ENCODE assay signal across 8 mouse cellular contexts in the genomic region with DNA sequence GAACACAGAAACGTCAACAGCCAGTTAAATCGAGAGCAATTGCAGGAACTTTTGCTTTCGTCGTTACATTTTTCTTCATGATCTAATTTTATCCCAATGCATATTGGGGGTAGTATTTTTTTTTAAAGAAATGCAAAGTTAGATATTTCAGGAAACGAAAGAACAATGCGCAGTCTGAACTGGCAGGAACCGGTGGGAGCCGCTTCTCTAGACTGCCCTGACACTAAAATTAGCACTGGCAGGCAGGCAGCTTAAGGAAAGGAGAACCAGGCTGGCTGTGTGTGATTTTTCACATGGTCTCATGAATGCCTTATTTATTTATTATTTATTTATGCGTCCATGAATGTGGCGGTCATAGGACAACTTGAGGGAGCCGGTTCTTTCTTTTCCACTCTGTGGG. TPM values are rescaled to one million over a fixed set of nuclear protein-coding genes. Genes with fewer than 3 reads are reported as not detected.
DNase-seq lines count a peak whose midpoint lies in the region; ATAC-seq and TF ChIP-seq lines count a peak whose summit lies in the region.

No protein-coding gene starts in this region.

- WGBS in embryonic facial prominence, embryonic 14.5 days = 79% methylated on average over 11 of the region's 11 CpGs
- WGBS in embryonic facial prominence, embryonic 10.5 days = 88% methylated on average over 11 of the region's 11 CpGs
- 83% methylated on average over 11 of the region's 11 CpGs for WGBS in midbrain, postnatal 0 days
- WGBS in midbrain, embryonic 10.5 days = 93% methylated on average over 11 of the region's 11 CpGs

- ATAC-seq in embryonic facial prominence, embryonic 14.5 days (ENCODE audit: low read depth) = no peak
- no peak for ATAC-seq in midbrain, postnatal 0 days (ENCODE audit: low FRiP score)
- ATAC-seq in cerebellum, adult (ENCODE audit: insufficient number of reproducible peaks, low FRiP score, low TSS enrichment) = no peak

- H3K9ac ChIP-seq in embryonic facial prominence, embryonic 14.5 days (ENCODE audit: low read depth, low read length) = no peak overlapping the region
- no peak overlapping the region for H3K9ac ChIP-seq in midbrain, postnatal 0 days (replicated peaks; ENCODE audit: low read length, poor library complexity, severe bottlenecking)

- H3K27ac ChIP-seq in embryonic facial prominence, embryonic 14.5 days (replicated peaks; ENCODE audit: low read depth, low read length) = peak overlapping the region; percentile 44
- H3K27ac ChIP-seq in embryonic facial prominence, embryonic 10.5 days (replicated peaks) = no peak overlapping the region
- no peak overlapping the region for H3K27ac ChIP-seq in midbrain, postnatal 0 days (ENCODE audit: low read depth, low read length)
- H3K27ac ChIP-seq in midbrain, embryonic 10.5 days (replicated peaks) = no peak overlapping the region

- H3K4me1 ChIP-seq in embryonic facial prominence, embryonic 14.5 days (ENCODE audit: control insufficient read depth, insufficient read depth, low read length) = peaks cover 3% of the 10 kb centered on the region; the same call in 1 of the 2 replicates
- H3K4me1 ChIP-seq in embryonic facial prominence, embryonic 10.5 days = peaks cover 14% of the 10 kb centered on the region
- H3K4me1 ChIP-seq in midbrain, postnatal 0 days (ENCODE audit: insufficient read depth, low read length) = no peaks in the 10 kb centered on the region
- H3K4me1 ChIP-seq in midbrain, embryonic 10.5 days = 0 out of 2 replicates have a peak, but pooled peaks cover 5% of the 10 kb centered on the region

- no peak for TF ChIP-seq CTCF in midbrain, postnatal 0 days (IDR thresholded peaks at IDR 0.05)

- no peak overlapping the region for H3K4me3 ChIP-seq in embryonic facial prominence, embryonic 14.5 days (ENCODE audit: low read depth, low read length)
- no peak overlapping the region for H3K4me3 ChIP-seq in embryonic facial prominence, embryonic 10.5 days
- H3K4me3 ChIP-seq in midbrain, postnatal 0 days (ENCODE audit: low read depth, low read length) = no peak overlapping the region
- no peak overlapping the region for H3K4me3 ChIP-seq in midbrain, embryonic 10.5 days

- H3K9me3 ChIP-seq in embryonic facial prominence, embryonic 14.5 days (ENCODE audit: control insufficient read depth, low read length) = peaks cover 8% of the 10 kb centered on the region; the same call in 1 of the 2 replicates
- peaks cover 8% of the 10 kb centered on the region; the same call in 1 of the 2 replicates for H3K9me3 ChIP-seq in embryonic facial prominence, embryonic 10.5 days
- H3K9me3 ChIP-seq in midbrain, postnatal 0 days (ENCODE audit: low read length) = no peaks in the 10 kb centered on the region
- peaks cover 7% of the 10 kb centered on the region; the same call in 1 of the 2 replicates for H3K9me3 ChIP-seq in midbrain, embryonic 10.5 days (replicated peaks)

- DNase-seq in embryonic facial prominence, embryonic 14.5 days (ENCODE audit: low spot score) = peak; percentile 53
- no peak for DNase-seq in embryonic facial prominence, embryonic 10.5 days (ENCODE audit: low spot score)
- DNase-seq in midbrain, postnatal 0 days (ENCODE audit: low spot score) = peak; percentile 13
- DNase-seq in midbrain, embryonic 10.5 days (ENCODE audit: low spot score) = no peak
- peak; percentile 60 for DNase-seq in kidney, postnatal 14 days
- peak; percentile 50 for DNase-seq in telencephalon, adult 2 months (ENCODE audit: low read depth, low spot score)
- DNase-seq in embryo, embryonic 10.5 days (ENCODE audit: low spot score) = no peak

- no peaks in the 10 kb centered on the region for H3K27me3 ChIP-seq in embryonic facial prominence, embryonic 14.5 days (replicated peaks; ENCODE audit: control insufficient read depth, insufficient read depth, low read length)
- H3K27me3 ChIP-seq in embryonic facial prominence, embryonic 10.5 days (replicated peaks; ENCODE audit: low read depth, poor library complexity, severe bottlenecking) = no peaks in the 10 kb centered on the region
- no peaks in the 10 kb centered on the region for H3K27me3 ChIP-seq in midbrain, postnatal 0 days (ENCODE audit: insufficient read depth, low read length)
- no peaks in the 10 kb centered on the region for H3K27me3 ChIP-seq in midbrain, embryonic 10.5 days (ENCODE audit: low read depth, poor library complexity, severe bottlenecking)

- H3K36me3 ChIP-seq in embryonic facial prominence, embryonic 14.5 days (ENCODE audit: control insufficient read depth, insufficient read depth, low read length) = no peaks in the 10 kb centered on the region
- no peaks in the 10 kb centered on the region for H3K36me3 ChIP-seq in embryonic facial prominence, embryonic 10.5 days (replicated peaks)
- no peaks in the 10 kb centered on the region for H3K36me3 ChIP-seq in midbrain, postnatal 0 days (ENCODE audit: insufficient read depth, low read length)
- H3K36me3 ChIP-seq in midbrain, embryonic 10.5 days = no peaks in the 10 kb centered on the region

- no peak overlapping the region for H3K4me2 ChIP-seq in embryonic facial prominence, embryonic 14.5 days (ENCODE audit: low read depth, low read length)
- no peak overlapping the region for H3K4me2 ChIP-seq in midbrain, postnatal 0 days (ENCODE audit: low read depth, low read length, poor library complexity, severe bottlenecking)

RNA-seq across cellular contexts. Expression of gene Ubr2, which starts 44.3 kb away (rescaled TPM):
- 21.9 and 23.8 TPM in 2 replicates for polyA plus RNA-seq in embryonic facial prominence, embryonic 14.5 days (2014; fragmentation: Nextera tagmentation; extraction: Ambion mirVana)
- 16.2 and 18.2 TPM in 2 replicates for polyA plus RNA-seq in embryonic facial prominence, embryonic 10.5 days (2016; fragmentation: Nextera tagmentation; extraction: Ambion mirVana)
- total RNA-seq in midbrain, postnatal 0 days (2014; rRNA removed) = 26.0 and 33.2 TPM in 2 replicates
- 8.3 and 9.8 TPM in 2 replicates for polyA plus RNA-seq in midbrain, postnatal 0 days (2015; fragmentation: Nextera tagmentation; extraction: Ambion mirVana)
- polyA plus RNA-seq in midbrain, embryonic 10.5 days (2016; fragmentation: Nextera tagmentation; extraction: Ambion mirVana) = 15.5 and 16.5 TPM in 2 replicates

Comparison
In these comparisons a context has a peak if more than half of its experiments do, and no peak if none do; other contexts are left out.
1. DNase-seq: peak in embryonic facial prominence, embryonic 14.5 days (single experiment), midbrain, postnatal 0 days (single experiment), kidney, postnatal 14 days (single experiment) and telencephalon, adult 2 months (single experiment); none in embryonic facial prominence, embryonic 10.5 days (single experiment), midbrain, embryonic 10.5 days (single experiment) and embryo, embryonic 10.5 days (single experiment).